Mouse (Mus musculus) layer of hippocampus, adult 9-11 months (tissue): ENCODE data around the gene Tnrc6c.
"Not testable (repeated sequence)": the region's sequence is repeated elsewhere in the genome, so short reads cannot be mapped to it uniquely, and the experiment has no call there.

Experiments
- DNase-seq: peaks from one replicate; pipeline ENCODE4 v3.0.0; 2022

Tnrc6c gene

DNA sequence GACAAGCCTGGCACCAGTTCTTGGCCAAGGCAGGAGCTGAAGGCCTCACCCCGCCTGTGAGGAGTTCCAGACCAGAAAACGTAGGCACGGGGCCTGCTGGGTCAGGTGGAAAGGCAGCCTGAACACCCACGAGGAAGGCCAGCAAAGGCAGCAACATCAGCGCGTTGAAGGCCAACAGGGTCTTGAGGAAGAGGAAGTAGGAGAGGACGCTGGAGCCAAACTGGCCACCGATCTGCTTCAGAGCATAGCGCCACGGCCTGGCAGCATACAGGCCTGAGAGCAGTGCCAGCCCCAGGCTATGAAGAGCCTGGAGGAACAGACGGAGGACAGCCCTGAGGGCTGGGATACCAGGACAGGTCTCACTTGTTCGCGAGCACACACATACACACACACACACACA is 121.5 kb downstream of the Tnrc6c start:
- peak; percentile 59 for DNase-seq

DNA sequence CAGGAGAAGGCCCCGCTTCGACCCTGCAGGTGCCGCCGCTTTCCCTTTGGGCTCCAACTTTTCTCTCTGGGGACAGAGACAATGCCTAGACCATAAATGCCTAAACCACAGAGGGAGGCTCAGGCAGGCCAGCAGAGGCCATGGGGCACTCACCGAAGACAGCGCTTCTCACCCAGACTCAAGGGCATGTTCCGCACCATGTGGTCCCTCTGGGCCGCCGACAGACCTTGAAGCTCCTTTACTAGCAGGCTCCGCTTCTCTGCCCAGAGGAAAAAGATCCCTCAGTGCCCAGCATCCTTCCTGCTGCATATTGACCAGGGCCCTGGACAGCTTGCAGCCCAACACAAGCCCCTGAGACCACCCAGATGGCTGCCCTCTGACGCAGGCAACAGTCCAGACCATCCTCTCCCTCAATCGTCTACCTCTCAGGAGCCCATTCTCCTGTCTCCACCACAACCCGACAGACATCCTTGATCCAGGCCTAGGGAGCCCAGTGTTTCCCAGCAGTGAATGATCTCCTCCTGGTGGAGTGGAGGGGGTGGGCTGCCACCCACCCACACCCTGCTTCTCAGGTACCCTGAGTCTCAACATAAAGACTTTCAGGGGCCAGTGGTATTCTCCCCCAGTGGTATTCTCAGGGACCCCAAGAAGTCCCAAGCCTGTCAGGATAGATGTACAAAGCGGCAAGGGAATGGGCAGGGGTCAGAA is 122.2 kb downstream of the Tnrc6c start:
- DNase-seq, result no peak

DNA sequence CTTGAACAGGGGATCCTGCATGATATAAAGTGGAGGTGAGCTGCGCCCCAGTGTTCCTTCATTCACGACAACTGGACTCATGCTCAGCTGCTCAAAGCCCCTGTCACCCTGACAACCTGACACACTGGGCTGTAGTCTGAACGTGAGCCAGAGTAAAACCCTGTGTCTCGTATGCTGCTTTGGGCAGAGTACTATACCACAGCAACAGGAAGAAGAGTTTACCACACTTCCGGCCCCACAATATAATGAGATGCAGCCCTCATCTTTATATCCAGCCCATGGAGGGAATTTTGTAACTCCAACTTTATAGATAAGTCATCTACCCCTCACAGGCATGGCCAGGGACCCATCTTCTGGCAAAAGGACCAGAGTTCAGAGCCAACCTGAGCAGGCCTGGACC is 123.0 kb downstream of the Tnrc6c start:
- no peak for DNase-seq

DNA sequence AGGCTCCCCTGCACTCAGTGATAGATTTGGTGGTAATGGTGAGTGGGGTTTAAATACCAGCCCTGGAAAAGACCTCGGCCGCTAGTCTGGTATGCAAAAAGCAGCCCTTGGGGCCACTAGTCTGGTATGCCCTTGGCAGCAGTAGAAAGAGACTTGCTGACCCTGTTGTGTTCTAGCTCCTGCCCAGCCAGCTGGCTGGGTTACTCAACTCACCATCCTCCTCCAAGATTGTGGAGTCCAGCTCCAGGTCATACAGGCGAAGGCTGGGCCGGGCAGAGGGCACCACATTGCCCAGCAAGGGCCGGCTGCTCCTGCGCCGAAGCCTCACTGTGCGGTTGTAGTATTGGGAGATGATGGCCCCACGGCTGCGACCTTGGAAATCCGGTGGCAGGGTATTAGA is 123.9 kb downstream of the Tnrc6c start:
- no peak for DNase-seq

DNA sequence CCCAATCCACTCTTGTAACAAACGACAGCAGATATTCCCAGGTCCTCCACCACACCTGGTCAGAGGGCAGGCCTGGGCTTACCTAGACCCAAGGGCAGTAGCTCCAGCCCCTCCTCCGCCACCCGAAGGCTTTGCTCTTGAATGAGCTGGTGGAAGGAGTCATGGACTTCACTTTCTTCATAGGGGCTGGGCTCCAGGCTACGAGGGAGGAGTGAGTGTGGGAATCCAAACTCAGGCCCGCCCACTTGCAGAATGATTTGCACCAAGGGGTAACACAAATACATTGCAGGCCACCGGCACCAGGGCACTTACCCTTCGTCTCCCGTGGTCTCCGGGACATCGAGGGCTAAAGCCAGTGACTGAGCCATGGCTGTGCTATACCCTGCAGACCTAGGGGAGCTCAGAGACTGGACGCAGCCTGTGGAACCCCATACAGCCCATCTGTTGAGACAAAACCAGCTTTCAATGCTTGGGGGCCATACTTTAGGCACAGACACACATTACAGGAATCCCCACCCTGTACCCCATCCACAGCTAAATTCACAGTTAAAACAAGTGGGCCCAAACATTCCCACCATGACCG is 124.9 kb downstream of the Tnrc6c start:
- DNase-seq, result no peak

DNA sequence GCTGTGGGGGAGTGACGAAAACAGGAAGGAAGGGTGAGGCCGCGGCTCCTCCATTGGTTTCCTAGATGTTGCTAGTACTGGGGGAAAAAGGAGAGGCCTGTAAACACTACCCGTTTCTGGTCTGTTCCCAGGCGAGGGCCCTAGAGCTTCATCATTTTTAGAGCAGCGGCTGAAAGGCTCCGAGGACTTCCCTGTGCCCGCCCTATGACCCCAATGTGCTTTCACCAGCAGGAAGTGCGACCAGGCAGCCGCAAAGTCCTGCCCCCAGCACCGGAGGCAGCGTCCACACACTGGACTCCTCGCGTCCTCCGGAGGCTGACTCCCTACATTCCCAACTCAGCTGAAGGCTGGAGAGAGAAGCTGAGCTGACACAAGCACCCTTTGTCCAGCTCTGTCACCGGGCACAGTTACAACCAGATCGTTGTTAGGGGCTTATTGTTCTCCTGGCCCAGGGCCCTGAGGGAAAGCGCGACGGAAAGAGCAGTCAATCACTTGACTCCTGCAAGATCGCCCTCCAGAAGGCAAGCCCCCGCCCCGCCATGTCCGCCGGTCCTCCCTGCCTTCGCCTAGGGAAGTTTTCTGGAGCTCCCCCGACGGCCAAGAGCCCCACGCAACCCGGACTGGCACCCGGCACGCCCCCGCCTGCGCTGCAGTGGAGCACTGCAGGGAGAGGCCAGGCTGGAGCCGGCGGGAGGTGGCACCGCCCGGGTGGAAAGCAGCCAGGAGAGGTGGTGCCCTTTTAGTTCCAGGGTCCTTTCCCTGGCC is 125.5 kb downstream of the Tnrc6c start:
- peak; percentile 77 for DNase-seq

DNA sequence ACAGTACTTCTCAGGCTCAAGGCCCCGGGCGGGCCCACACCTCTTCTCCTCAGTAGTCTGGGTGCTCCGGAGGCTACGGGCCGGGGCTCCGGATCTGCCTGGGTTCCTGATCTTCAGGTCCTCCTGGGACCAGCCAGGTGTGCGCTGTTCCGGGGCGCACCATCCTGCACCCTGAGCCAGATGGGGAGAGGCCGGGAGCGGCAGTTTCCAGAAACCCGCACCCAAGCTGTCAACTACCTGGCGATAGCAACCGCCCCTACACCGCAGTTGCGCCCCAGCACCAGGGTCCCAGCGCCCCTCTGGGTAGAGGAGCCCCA is 126.1 kb downstream of the Tnrc6c start:
- DNase-seq, result no peak

DNA sequence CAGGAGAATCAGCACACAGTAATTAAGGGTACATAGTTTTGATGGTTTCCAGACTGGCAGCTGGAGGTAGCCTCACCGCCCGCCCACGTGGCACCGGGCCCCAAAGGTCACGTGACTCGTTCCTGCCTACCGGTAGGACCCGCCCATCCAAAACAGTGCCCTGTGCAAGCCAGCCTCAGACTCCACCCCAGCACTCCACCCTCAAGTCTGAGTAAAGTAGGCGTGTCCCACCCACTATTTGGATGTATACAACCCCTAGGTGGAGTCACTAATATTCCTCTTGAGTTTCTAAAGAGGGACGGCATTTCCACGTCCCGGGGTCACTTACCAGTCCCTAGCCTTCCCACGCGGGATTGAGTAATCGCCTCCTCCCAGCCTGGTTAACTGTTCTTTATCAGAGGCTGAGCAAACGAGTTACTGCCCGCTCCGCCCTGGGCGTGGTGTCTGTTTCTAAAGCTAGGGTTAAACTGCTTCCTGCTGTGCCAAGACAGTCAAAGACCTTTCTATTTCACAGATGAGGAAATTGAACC is 126.6 kb downstream of the Tnrc6c start:
- DNase-seq, result peak; percentile 81

DNA sequence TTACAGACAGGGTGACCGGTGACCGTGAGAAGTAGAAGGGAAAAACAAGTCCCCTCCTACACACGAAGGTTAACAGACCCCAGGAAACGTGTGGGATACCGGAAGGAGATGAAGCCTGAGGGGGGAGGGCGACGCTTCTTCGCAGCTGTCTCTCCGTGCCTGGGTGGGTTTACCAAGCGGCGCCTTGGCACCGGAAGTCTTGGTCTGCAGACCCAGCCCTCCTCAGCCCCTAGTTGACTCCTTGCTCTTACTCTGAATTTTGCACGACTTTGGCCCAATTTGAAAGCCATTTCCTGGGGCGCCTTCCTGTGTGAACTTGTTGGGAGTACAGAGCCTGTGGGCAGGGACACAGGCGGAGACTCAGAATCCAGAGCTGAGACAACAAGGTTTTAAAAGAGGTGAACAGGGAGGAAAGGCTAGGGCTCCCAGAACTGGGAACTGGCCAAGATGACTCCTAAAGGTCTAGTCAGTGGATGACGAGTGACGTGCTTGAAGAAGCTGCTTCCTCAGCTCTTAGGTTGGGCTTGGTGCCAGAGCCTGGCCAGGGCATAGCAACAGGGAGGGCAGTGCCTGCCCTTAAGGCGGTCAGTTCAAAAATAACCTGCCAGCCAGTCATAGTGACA is 127.2 kb downstream of the Tnrc6c start:
- DNase-seq, result peak; percentile 77

DNA sequence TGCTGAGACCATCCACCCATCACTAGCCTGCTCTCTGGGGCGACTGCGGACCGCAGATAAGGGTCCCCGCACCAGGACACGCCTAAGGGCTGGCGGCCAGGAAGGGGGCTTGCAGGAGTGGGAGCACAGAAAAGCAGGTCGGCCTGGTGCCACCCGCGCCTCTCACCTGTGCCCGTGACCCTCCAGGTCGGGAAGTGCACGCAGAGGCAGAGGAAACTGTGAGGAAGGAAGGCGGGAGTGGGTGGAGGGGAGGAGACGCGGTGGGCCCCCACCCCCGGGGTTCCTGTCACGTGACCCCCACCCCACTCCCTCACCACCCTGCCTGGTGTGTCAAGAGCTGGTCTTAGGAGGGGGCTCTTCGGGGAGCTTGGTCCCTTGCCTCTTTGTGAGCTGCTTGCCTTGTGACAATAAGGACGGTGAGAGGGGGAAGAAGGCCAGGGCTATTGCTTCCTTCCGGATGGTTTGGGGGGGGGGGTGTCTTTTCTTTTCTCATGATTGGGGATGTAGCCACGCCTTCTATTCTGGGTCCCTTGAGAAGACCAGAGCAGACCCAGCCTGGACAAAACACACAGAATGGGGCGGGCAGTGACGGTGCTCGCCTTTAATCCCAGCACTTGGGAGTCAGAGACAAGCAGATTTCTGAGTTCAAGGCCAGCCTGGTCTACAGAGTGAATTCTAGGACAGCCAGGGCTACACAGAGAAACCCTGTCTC is 128.1 kb downstream of the Tnrc6c start, which contains the start of the genes Tmc8 and Tmc6:
TSS of gene Tmc8 (plus strand) at position 84 of the 712 bp plus-strand sequence.
TSS of gene Tmc6 (minus strand) at position 206 of the 712 bp plus-strand sequence.
- DNase-seq, result no peak

DNA sequence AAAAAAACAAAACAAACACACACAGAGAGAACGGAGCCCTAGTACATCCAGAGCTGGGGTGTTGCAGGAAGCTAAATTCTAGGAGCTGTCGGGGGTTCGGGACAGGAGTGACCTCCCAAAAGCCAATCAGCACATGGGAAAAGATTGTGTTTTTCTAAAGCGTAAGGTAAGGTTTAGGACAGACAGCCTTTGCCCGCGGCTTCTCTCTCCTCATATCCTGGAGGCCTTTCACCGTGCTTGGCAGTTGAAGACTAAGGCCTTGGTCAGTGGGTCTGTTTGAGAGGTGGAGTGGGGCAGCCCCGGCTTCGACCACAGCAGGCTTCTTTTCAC is 128.6 kb downstream of the Tnrc6c start:
- DNase-seq, result no peak

DNA sequence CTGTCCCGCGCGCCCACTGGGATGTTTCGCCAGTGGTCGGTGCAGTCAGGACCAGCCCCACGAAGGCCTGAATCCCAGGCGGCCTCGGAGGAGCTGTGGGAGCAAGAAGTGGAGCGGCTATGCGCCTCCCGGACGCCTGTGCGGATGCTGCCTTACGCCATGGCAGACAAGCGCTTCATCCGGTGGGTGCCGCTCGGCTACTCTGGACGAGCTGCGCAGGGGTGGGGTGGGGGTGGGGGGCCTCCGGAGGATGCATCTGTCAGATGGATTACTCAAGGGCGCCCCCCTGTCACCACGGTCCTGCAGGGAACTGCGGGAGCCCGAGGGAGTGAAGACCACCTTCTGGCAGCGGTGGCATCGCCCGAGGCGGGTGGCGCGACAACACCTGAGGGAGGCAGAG is 129.0 kb downstream of the Tnrc6c start:
- no peak for DNase-seq

DNA sequence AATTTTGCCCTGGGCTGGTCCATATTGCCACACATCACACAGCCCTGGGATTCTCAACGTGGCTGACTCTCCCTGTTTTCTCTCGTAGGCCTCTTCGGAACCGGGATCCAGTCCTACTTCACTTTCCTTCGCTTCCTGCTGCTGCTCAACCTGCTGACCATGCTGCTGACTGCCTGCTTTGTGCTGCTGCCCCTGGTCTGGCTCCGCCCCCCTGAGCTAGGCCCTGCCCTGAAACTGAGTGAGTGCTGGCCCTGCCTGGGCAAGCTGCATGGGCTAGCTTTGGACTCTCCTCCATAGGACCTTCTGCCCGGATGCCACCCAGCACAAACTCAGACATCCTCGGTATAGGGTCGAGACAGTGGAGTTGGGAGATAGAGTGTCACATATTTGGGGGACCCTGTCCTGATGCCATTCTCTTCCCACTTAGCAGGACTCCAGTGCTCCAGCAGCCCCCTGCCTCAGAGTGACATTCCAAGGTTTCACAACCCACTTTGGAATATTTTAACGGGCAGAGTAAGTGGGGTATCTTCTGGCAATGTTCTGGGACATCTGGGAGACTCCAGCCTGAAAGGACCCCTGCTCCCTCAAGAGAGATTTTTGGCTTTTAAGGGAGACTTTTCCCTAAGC is 129.7 kb downstream of the Tnrc6c start:
- DNase-seq, result no peak

DNA sequence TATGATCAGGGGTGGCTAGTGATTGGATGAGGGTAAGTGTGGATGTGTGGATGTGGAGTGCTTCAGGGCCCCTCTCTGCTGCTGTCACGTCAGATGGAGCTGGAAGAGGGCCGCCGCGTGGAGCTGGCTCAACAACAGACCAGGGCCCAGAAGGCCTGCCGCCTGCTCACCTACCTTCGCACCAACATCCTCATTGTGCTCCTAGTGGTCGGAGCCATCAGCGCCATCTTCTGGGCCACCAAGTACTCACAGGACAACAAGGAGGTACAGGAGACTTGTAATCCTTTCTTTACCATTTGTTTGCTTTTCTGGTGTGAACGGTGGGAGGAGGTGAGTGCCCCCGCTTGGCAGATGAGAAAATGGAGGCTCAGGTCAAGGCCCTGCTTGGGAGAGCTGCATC is 132.2 kb downstream of the Tnrc6c start:
- DNase-seq, result peak; percentile 59

DNA sequence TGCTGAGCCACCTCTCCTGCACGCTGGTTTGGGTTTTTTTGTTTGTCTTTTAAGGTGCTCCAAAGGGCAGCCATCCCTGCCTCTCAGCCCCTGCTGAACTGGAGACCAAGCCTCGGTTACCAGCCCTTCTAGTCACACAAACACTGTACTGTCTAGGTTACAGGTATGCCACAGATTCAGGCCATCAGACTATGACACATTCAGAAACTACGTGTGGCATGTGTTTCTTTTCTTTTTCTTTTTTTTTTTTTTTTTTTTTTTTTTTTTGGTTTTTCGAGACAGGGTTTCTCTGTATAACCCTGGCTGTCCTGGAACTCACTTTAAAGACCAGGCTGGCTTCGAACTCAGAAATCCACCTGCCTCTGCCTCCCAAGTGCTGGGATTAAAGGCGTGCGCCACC is 134.4 kb downstream of the Tnrc6c start:
- DNase-seq, result not testable (repeated sequence)

DNA sequence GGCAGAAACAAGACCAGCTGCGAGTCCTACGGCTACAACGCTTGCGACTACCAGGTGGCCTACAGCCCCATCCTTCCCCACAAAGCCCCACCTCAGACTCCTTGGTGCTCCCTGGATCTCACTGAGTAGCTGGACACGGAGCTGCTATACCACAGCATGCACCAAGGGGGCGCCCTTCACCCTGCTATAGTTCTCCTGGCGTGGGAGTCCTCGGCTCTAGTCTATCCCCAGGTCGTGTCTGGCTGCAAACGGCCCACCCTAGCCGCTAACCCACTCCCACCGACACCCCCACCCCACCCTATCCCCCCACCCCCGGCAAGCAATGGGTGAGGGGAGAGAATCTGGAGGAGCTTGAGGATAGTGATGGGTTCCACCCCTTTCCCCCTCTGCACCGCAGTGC is 136.2 kb downstream of the Tnrc6c start:
- DNase-seq, result peak; percentile 57

DNA sequence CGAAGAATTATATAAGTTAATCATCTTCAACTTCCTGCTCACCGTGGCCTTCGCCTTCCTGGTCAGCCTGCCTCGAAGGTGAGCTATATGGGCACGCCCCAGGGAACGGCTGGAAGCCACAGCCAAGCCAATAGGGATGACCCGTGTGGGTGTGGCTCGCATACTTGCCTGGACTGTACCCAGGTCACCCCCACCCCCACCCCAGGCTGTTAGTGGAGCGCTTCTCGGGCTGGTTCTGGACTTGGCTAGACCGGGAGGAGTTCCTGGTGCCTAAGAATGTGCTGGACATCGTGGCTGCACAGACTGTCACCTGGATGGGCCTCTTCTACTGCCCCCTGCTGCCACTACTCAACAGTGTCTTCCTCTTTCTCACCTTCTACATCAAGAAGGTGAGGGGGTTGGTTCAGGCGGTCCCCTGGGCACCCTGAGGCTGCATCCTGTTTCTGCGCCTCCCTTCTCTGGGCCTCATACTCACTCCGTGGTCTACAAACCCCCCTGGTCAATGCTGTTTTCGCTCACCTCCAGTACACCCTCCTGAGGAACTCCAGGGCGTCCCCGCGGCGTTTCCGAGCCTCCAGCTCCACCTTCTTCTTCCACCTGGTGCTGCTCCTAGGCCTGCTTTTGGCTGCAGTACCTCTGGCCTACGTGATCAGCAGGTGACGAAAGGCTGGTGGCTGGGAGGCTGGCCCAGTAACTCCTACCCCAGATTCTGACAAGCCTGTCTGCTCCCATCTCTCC is 136.8 kb downstream of the Tnrc6c start:
- no peak for DNase-seq

DNA sequence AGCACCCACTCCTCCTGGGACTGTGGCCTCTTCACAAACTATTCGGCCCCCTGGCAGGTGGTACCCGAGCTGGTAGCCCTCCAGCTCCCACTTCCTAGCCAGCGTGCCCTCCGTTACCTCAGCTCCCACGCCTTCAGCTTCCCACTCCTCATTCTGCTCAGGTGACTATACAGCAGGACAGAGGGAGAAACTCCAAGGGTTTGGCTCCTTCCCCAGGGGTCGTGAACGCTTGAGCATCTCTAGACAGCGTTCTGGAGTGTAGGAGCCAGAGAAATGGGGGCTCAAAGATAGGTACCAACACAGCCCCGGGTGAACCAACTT is 137.3 kb downstream of the Tnrc6c start:
- DNase-seq, result no peak

DNA sequence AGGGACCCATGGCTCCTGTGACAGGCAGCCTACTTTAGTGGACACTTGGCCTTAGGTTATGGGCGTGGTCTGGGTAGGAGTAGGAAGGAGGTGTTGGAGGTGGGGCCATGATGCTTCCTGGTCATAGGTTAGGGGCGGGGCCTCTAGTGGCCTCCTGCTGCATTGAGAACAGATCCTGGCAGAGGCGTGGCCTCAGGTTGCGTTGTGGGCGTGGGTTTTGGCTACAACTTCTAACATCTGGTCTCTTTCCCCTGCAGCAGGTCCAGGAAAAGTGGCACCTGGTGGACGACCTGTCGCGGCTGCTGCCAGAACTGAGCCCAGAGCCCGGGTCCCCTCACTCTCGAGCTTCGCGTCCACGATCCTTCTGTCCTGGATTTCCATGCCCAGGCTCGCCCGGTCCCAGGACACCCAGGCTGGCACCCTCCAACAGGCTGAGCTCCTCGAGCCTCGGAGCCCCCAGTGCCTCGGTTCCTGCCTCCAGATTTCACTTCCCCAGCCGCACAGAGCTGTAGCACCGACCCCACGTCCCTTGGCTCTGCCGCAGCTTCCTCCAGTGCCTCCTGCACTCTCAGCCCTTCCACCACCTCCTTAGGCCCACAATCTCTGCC is 138.3 kb downstream of the Tnrc6c start:
- no peak for DNase-seq

DNA sequence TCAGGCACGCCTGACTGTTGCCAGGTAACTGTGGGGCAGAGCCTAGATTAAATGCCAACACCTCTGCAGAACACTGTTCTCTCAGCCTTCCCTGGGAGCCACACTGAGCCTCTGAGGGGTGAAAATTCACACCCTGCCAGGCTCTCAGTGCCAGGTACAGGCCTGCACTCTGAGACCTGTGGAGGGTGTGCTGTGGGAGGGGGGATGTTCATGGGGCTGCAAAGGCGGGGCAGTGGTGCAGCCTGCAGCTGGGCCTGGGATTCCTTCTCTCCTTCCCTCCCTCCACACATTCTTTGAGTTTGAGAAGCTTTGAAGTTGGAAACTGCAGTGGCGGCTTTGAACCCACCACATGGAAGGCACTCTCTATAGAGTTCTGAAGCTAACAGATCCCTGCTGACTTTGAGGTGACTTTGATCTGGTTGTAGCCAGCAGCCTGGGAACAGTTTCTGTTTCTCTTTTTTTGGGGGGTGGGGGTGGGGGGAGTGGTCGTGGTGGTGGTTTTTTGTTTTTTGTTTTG is 140.0 kb downstream of the Tnrc6c start:
- DNase-seq, result no peak

DNA sequence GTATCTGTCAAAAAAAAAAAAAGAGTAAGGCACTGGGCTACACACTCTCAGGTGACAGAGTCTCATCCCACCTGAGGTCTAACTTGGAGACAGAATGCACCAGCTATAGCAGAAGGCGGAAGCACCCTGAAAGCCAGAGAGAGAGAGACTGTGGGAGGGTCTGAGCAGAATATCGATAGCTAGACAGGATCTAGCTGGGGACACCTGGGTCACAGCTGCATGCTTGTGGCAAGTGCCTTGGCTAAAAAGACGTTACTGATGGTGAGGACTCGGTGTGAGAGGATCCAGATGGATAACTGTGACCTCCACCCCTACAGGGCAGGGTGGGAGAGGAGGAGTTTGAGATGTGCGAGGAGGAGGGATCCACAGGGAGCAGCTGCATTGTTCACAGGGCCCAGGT is 142.9 kb downstream of the Tnrc6c start:
- no peak for DNase-seq
